Mouse (Mus musculus) cortical plate, adult 2 months (tissue): ENCODE measurements around the gene Rassf3.

Experiments used
- CTCF ChIP-seq: fragments of 200-500 bp; IDR thresholded peaks from 2 replicates; pipeline ENCODE4 v1.5.1; 2011; ENCODE audit warnings: mild to moderate bottlenecking, control low read depth, low read length; ENCODE audit not compliant: insufficient read depth; ENCODE audit errors: extremely low read depth
- POLR2A ChIP-seq: fragments of 200-500 bp; IDR thresholded peaks from 2 replicates; pipeline ENCODE4 v1.6.1; 2011; ENCODE audit warnings: mild to moderate bottlenecking, low read length, control low read depth; ENCODE audit not compliant: insufficient read depth; ENCODE audit errors: extremely low read depth

DNA sequence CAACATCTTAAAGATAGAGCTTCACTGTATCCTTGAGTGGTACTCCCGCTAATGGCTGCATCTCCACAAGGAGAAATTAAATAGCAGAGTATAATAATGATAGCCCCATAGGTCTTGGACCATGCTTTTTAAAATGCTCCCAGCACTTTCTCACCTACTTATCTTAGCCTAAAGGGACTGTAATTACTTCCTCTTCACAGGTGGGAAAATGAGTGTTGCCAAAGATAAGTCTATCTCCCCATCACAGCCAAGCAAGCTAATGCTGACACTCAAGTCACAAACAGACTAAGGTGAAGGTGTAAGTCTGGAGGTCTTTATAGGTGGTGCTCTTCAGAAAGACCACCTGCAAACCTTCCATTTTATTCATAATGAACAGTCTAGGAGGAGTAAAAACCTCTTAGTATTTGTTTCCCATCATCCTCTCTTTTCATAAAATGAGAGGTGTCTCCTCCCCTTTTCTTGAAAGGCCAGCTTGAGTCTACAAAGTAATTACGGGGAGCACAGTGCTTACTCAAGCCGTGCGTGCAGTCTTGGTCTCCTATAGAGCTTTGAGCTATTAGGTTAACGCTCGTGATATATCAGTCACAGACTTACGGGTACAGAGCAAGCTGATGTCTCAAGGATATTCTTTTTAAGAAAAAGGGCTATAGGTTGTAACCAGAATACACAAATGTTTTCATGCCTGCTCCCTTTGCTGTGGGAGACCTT lies 16.6 kb upstream of the Rassf3 start:
- TF ChIP-seq CTCF (no peak), POLR2A (no peak)
